Mouse (Mus musculus) left cerebral cortex, adult 18-20 months (tissue): ENCODE data around the gene Wnt6. TPM values are rescaled to one million over a fixed set of nuclear protein-coding genes. Genes with fewer than 3 reads are reported as not detected.
A peak's percentile ranks its signal among the peaks of the same experiment; 100 is the strongest.

Experiments
- DNase-seq, 2 experiments: peaks; one replicate each; pipeline ENCODE4 v3.0.0; 2021 to 2022; ENCODE audit warnings: low spot score in 2 of 2, mixed read lengths in 1 of 2
- total RNA-seq, 2 experiments: library from RNA; stranded (reverse); gene quantifications; 2 replicates each; pipeline ENCODE4 v1.2.3; 2021

Gene Wnt6
- total RNA-seq, 2 experiments from 2014 or later: 3.3 to 4.5 TPM

- peak in 1 of 2 experiments; percentile 60 for DNase-seq
Observed at GRCm38 (mm10) chr1:74773136-74773535, 1.4 kb downstream of the Wnt6 start.

- DNase-seq: no peak
Observed at GRCm38 (mm10) chr1:74774062-74774461, 2.4 kb downstream of the Wnt6 start.

GRCm38 (mm10) chr1:74775816-74776215 lies 4.1 kb downstream of the Wnt6 start:
- no peak for DNase-seq

GRCm38 (mm10) chr1:74778934-74779486 lies 7.3 kb downstream of the Wnt6 start:
- no peak for DNase-seq

- DNase-seq: no peak
Observed at GRCm38 (mm10) chr1:74782045-74782444, 10.4 kb downstream of the Wnt6 start.

- DNase-seq: no peak
Observed at GRCm38 (mm10) chr1:74783554-74783953, 11.9 kb downstream of the Wnt6 start.

- peak; percentile 46 to 61 for DNase-seq
Observed at GRCm38 (mm10) chr1:74784041-74784759, 12.5 kb downstream of the Wnt6 start.

GRCm38 (mm10) chr1:74787846-74788245 lies 16.2 kb downstream of the Wnt6 start:
- DNase-seq: peak; percentile 84 to 89

GRCm38 (mm10) chr1:74788603-74789176 lies 17.0 kb downstream of the Wnt6 start:
- no peak for DNase-seq

GRCm38 (mm10) chr1:74790095-74790494 lies 18.4 kb downstream of the Wnt6 start:
- no peak for DNase-seq

GRCm38 (mm10) chr1:74791249-74791648 lies 19.6 kb downstream of the Wnt6 start, which contains the start of gene Wnt10a:
Gene Wnt10a (plus strand): TSS chr1:74791516.
- no peak for DNase-seq

GRCm38 (mm10) chr1:74792831-74793660 lies 21.4 kb downstream of the Wnt6 start:
- peak; percentile 55 to 69 for DNase-seq

- DNase-seq: no peak
Observed at GRCm38 (mm10) chr1:74794487-74795144, 22.9 kb downstream of the Wnt6 start.

GRCm38 (mm10) chr1:74795145-74795529 lies 23.4 kb downstream of the Wnt6 start:
- no peak for DNase-seq

GRCm38 (mm10) chr1:74797459-74797858 lies 25.8 kb downstream of the Wnt6 start:
- DNase-seq: no peak

- DNase-seq: peak; percentile 55 to 79
Observed at GRCm38 (mm10) chr1:74800424-74800888, 28.8 kb downstream of the Wnt6 start.

GRCm38 (mm10) chr1:74801631-74802140 lies 30.0 kb downstream of the Wnt6 start:
- no peak for DNase-seq

GRCm38 (mm10) chr1:74802795-74803656 lies 31.3 kb downstream of the Wnt6 start:
- DNase-seq: peak; percentile 69 to 85

- no peak for DNase-seq
Observed at GRCm38 (mm10) chr1:74804211-74804870, 32.6 kb downstream of the Wnt6 start.
